Mouse (Mus musculus) kidney, postnatal 10 days (tissue): ENCODE data around the gene Fam196a.

Experiments used
- DNase-seq: peaks from one replicate; pipeline ENCODE4 v3.0.0; 2021; ENCODE audit warnings: mixed read lengths

Gene Fam196a

DNA sequence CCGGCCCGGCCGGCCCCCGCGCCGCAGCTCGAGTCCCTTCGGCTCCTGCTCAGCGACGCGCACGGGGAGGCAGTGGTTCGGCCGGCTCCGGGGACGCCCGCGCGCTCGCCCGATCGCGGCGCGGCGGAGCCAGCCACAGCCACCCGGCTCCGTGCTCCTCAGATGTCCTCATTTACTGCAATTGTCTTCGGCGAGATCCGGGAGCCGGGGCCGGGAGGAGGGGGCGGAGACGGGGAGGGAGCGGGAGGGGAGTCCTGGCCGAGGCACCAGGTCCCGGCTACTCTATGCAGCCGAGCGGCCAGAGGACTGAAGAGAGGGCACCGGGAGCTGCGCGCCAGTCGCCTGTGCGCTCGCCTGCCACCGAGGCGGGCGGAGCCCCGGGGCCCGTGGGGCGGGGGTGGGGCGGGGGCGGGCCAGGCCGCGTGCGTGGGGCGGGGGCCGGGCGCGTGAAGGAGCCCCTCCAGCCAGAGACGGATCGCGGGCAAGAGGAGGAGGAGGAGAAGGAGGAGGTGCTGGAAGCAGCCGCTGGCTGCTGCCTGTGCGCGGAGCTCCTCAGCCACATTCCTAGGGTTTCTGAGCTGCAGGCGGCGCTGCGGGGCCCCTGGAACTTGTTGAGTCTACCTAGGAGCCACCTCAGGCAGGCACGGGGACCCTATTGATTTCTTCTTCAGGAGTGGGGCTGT, at the start of gene Fam196a:
Fam196a (minus strand) TSS at position 504 of the 683 bp plus-strand sequence.
- peak; percentile 72 for DNase-seq

DNA sequence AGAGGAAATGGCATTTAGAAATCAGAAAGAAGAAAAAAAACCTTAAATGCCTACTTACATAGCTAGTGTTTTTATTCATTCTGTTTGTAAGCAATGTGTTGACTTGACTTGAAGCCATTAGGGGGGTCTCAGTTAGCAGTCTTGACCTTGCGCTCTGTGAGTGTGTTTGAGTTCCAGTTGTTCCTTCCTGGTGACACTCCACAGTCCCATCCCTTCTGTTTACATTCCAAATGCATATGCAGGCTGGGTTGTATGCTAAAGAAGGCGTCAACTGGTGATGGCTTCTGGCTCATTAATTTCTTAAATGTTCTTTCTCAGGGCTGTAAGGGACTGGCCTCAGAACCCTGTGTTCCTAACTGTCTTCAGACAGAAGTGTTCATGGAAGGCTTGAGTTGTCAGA, 23.4 kb upstream of the Fam196a start:
- DNase-seq, result no peak

DNA sequence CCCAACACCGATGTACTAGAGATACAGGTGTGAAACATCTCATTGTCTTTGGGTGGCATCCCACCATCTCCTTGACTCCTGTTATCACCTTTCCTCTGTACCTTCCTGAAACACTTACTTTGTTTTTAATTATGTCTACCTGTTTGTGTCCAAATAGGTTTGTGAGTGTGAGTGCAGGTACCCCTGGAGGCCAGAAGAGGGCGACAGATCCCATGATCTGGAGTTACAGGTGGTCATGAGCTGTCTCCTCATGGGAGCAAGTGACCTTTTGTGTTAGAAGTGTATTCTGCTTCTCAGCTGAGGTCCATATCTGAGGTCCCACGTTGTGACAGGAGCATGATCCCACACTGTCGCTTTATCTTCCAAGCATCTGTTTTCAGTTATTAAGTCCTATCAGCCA, 22.6 kb upstream of the Fam196a start:
- no peak for DNase-seq

DNA sequence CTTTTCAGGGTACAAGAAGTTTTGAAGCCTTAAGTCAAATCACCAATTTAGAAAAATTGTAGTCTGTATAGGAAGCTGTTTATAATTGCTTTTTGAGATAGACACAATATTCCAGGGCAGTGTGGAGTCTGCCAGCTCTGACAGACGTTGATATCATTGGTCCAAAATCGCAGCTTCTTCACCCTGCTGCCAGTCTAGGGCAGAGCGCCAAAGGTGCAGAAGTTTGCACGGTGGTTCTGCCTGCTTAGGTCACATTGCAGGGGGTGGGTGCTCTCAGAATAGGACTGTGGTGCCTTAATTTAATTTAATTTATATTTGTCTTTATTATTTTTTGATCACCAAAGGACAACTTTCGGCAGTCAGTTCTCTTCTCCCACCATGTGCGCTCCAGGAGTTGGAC, 20.9 kb upstream of the Fam196a start:
- DNase-seq, result no peak

DNA sequence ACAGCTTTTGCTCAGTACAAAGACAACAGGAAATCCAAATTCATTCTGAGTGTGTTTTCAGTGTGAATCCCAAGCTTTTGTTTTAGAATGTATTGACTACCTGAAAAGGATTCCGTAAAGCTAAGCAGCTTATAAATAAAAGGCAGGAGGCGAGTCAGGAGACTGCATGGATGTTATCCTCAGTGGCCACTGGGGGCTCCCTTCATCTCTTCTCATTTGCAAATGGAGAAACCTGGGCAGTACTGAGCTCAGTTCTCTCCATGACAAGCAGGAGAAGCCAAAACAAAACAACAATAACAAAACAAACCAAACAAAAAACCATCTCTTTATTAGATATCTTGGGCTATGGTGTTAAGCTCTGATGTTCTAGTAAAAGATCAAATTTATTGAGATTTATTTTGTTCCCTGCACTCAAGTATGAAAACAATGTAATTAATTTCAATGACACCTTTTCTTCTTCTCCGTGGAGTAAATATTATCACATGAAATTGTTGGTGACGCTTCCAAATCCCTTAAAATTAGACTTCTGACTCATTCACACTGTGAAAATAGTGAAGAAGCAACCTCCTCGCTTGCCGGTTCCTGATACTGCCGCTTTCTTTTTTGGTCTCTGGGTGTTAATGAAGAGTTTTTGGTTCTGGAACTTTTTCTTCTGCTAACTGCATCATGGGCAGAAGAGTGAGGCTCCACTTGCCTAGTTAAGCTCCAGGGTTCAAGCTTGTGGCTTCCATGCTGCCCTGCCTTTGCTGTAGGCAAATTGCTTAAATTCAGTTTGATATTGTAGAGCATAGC, 7.9 kb upstream of the Fam196a start:
- no peak for DNase-seq

DNA sequence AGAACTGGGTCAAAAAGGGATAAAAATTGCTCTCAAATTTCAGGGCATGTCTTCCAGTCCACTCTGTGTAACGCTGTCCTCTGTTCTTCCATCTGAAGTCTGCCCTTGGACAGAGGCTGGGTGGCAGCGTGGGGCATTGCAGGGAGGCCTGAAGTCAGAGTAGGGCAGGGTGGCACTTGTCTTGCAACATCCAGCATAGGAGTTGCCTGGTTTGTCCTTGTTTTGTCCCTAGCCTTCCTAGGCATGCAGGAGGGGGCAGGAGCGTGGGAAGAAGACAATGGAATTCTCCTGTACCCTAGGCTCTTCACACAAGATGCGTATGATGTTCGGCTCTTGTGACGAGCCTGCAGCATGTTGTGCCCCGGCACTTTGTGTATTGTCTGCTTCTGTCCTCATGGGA, 5.5 kb upstream of the Fam196a start:
- DNase-seq, result no peak

DNA sequence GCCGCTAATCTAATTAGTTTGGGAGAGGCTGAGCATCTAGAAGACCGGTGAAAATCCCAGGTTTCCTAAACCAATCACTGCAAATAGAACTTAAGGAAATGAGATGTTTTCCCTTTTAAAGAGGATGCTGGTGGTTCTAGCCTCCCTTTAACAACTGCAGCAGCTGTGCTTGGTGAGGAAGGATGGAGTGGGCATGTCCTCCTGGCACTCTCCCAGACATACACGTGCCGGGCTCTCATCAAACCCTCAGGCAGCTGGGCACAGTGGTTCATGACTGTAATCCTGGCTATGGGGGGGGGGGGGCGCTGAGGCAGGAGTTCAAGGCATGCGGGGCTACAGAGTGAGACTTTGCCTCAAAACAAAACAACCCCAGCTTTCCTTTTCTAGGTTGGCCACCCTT, 4.8 kb upstream of the Fam196a start:
- DNase-seq, result no peak

DNA sequence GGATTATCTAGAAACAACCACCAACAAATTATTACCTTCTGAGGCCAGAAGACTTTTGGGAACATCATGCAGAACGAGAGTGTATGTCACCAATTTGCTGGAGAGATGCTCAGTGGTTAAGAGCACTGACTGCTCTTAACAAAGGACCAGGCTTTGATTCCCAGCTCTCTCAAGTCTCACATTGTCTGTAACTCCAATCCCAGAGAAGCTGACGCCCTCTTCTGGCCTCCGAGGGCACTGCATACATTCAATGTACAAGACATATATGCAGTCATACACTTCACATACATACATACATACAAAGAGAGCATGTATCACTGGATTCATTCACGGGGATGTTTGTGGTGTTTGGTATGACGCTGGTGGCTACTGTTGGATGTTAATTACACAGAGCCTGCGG, 3.7 kb upstream of the Fam196a start:
- DNase-seq, result no peak

DNA sequence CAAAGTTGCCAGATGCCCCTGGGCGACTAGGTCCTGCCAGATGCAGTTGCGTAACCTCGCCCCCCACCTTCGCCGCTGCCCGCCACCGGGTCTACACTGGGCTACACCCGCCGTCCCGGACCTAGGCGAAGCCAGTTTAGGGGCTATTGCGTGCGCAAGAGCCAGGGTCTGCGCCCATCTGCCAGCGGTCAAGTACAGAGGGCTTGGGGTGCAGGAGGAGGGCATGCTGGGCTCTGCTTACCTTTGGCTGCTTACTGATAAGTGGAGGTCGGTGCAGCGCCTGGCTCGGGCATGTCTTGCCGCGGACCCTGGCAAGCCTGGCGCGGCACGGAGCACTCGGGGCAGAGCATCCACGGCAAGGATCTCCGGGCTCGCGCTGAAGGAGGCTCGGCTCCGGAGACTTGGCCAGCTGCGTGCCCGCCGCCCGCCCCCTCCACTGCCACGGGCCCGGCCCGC, 731 bp downstream of the Fam196a start:
- DNase-seq, result no peak

DNA sequence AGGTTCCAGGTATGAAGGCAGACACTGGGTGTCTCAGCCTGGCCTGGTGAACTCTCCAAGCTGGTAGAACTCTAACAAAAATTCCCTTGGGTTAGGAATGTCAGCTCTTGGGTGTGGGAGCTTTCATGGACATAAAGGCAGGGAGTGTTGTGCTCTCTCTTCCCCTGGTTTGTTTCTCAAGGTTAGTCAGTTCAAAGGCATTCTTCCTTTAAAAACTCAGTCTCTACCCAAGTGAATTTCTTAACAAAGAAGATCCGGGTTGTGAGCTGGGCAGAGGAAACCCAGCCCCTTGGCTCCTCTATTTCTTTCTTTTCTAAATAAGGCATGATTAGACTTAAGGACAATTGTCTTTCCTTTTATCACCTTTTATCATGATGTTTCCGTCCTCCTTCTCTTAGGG, 6.3 kb downstream of the Fam196a start:
- no peak for DNase-seq

DNA sequence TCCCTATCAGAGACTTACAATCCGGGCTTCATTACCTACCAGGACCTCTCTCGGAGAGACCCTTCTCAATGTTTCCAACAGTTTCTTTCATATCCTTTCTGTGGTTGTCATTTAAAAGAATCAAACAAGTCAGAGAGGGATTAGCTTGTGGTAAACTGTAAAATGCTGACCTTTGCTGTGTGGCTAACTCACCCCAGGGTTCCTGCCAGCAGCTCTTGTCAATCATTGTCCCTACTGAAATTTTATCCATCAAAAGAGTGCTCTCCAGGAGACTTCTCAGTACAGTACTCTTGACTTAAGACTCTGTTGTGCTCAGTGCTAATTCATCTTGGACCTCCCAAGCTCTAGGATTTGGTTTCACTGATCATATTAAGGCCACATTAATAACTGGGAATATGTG, 36.2 kb downstream of the Fam196a start:
- DNase-seq, result no peak

DNA sequence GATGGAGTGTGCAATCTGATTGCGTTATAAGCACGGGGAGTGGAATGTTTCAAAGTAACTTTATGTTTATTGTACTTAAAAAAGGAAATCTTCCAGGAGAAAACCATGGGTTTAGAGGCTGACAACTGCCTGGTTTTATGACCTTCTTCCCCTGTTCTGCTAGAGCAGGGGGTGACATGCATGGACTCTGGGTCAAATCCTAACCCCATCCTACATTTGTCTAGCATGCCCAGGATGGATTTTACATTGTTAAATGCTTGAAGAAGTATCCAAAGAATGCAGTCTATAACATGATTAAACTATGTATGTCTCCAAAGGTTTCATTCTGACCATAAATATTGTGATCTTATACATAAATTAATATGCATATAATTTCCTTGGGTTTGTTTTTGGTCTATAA, 38.8 kb downstream of the Fam196a start:
- no peak for DNase-seq

DNA sequence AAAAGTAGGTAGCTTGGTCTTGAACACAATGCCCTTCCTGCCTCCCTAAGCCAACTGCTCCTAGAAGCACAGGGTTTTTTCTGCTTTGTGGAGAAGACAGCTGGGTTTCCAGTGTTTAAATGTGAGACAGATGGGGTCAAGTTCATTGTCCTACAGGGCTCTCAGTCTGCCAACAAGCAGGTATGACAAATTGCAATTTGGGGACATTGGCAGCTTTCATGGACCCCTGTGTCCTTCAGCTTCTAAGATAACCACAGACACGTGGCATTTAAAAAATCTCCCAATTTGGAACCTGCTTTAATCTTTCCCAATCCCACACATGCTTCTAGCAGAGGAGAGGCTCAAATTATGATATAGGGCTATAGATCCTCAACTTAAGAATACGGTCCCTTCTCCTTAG, 43.6 kb downstream of the Fam196a start:
- no peak for DNase-seq

DNA sequence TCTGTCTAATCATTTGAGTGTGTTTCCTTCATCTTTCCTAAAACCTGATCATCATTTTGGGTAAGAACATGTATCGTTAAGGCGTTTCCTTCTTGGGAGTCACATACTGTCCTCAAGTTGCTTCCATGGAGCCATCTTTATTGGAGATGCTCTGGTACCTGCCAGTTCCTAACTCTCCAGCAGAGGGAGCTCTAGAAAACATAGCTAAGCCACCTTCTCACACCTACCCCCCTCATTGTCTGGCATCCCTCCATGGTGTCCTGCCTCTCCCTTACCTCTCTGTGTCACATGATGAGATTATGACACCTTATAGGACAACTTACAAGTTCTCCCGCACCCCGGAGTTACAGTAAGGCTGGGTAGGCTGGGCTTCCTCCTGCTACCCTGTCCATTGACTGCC, 45.3 kb downstream of the Fam196a start:
- peak; percentile 42 for DNase-seq

DNA sequence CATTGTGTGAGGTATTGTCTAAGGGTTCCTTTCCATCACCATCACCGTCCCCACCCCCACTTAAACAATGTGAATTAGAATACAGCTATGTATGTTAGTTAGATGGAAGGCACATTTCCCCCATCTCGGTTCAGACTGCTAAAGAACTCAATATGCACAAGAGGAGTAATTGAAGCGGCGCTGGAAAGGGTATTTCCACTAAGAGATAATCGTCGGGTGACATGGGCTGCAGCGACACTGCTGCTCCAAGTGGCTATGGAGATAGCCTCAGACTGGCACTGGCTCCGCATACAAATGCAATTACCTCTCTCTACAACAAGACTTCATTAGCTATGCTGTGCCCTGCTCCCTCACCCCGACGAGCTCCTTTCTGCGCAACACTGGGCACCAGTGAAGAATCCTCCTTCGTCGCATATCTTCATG, 45.8 kb downstream of the Fam196a start:
- DNase-seq, result no peak

DNA sequence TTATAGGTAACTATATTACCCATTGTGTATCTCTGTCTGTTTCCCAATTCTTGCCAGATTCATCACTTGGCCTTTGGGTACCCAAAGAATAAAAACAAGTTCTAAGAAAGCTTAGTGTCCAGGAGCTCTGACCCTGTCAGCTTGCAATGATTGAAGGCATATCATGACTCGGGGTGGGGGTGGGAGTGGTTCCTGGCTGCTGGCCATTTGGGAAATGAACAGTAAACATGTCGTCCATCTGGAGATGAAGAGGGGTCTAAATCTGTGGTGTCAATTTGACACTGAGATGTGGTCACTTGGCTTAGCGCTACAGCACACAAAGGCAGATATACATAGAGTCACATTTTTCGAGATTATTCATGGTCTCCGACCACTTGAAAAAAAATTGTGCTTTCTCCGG, 54.7 kb downstream of the Fam196a start:
- no peak for DNase-seq

DNA sequence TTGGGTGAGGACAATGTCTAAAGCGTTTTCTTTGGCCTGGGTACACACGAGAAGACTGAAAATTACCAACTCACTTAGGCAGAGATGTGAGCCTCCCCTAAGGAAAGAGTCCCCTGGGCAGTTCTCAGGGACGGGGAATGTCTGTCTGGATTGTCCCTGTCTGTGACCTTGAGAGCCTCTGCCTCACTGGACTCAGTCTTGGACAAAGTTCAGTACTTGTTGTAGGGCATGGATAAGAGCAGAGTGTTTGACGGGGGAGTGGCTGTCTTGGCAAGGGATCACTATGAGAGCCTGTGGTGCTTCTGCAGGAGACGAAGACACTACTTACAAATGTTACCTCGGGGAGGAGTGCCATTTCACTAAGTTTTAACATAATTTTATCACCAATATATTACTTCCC, 57.8 kb downstream of the Fam196a start:
- no peak for DNase-seq

DNA sequence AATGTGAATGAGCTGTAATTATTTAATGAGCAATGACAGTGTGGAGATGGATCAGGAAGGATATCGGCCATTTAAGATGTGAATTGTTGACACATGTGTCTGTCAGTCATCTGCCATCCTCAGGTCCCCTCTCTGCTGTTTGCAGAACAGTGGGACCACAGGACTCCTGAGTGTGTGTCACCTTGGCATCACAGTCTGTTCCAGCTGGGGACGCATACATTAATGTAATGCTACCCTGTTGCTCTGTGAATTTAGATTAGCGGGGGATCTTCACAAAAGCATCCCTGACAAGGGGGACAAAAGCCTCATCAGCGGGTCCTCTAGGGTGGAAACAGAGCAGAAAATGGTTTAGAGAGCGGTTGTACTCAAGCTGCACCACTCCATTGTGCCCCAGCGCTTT, 59.2 kb downstream of the Fam196a start:
- DNase-seq, result no peak

DNA sequence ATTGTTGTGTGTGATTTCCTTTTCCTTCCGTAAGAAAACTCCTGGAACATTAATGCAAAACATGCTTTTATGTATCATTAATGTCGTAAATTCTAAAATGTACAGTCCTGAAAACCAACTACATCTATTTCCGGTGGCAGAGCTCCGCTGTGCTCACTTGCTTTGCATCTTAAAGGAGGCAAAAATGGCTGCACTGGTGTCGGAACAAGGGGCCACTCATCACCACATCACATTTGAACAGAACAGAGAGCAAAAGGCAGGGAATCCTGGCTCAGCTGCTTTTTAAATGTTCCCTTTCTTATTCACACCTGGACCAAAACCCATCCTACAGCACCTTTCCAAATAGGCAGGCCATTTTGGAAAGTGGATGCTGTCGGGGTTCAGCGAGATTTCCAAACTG, 65.2 kb downstream of the Fam196a start:
- no peak for DNase-seq

DNA sequence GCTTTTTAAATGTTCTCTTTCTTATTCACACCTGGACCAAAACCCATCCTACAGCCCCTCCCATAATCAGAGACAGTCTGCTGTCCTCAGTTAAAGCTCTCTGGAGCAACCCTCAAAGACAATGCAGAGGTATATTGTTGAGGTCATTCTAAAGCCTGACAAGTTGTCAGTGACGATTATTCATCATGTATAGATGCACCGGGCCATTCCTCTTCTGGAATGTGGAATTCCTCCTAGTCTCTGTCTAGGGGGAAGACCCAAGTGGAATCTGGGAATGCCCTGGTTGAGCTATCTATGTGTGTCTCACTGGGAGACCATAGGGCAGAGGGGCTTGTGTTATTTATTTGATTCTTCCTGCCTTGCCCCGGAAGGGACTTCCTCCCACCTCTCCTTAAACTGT, 65.7 kb downstream of the Fam196a start:
- DNase-seq, result no peak

DNA sequence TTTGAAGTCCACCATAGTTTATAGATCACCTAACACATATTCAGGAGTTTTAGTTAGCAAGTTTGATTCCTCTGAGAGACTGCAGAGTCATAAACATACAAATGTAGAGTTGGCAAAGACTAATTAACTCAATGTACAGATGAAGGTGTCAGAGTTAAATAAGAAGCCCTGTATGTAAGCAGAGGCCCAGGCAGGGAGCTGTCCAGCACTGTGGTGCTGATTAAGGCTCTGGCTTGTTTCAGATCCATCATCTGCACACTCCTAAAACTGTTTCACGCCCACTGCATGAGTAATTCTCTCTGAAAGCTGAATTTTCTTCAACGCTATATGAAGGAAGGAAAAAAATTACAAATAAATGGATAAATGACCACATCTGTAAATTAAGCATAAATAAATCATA, 74.1 kb downstream of the Fam196a start:
- peak; percentile 84 for DNase-seq

DNA sequence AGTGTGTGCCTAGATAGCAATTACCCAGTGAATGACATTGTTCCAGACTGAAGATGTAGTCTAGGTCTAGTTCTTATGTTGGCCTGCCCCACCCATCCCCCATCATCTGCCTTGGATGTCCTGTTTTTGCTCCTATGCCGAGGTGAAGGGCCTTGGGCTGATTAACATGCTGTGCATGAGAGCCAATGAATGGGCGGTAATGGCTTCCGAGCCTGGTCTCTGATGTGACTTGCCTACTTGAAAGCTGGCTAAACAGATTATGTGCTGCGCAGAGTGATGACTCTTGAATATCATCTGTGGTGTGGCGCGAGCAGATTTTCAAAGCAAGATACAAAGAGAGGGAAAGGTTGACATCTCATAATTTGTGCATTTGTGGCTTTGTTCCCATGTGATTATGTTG, 76.2 kb downstream of the Fam196a start:
- DNase-seq, result no peak

DNA sequence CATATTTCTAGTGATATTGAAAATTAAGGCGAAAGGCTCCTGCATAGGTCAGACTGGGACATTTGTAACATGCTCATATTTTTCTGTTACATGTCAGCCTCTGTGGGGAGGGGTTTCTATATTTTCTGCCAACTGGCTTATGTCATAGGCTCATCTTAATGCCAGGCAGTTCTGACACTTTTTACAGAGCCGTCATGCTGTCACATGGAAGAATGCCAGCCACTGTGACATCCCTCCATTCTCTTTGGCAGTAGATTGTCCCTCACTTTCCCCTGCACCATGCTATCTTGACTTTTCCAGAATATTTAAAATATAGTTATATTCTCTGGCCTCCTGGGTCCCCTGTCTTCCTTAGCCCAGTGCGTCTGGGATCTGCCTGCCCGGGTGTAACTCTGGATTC, 95.5 kb downstream of the Fam196a start:
- DNase-seq, result no peak

DNA sequence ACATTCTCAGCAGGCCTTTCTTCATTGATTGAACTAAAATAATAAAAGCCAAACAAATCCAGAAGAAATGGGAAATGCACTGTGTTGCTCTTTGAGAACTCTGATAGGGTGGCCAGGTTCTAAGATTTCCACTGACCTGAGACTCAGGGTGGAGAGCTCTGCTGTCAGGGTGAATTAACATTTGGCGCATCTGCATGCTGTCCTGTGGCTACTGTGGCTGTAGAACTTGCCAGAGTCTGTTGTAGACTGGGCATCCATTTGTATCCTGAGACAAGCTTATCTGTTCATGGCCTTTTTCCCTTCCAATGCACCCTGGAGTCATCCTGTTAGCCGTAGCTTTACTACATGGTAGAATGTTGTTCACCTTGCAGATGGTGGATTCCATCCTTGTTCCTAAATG, 98.2 kb downstream of the Fam196a start:
- DNase-seq, result no peak
